Mouse (Mus musculus): Measurements from ENCODE around the gene Angptl4. TPM values are rescaled to one million over a fixed set of nuclear protein-coding genes. Genes with fewer than 3 reads are reported as not detected.

Angptl4 gene
- polyA plus RNA-seq, 1 experiment from 2014 or later = 47.0 TPM

Other genes with a start within 250 kb of the Angptl4 start
- 4.6 and 5.2 TPM in 2 replicates for gene Myo1f, start 226.1 kb downstream of the Angptl4 start, polyA plus RNA-seq (2015; fragmentation: Nextera tagmentation; extraction: Ambion mirVana)
- 36.6 and 40.6 TPM in 2 replicates for gene Zfp414, start 152.7 kb downstream of the Angptl4 start, polyA plus RNA-seq (2015; fragmentation: Nextera tagmentation; extraction: Ambion mirVana)
- 0.97 and 1.1 TPM in 2 replicates for gene Pram1, start 143.8 kb downstream of the Angptl4 start, polyA plus RNA-seq (2015; fragmentation: Nextera tagmentation; extraction: Ambion mirVana)
- gene Hnrnpm, start 95.0 kb downstream of the Angptl4 start, polyA plus RNA-seq (2015; fragmentation: Nextera tagmentation; extraction: Ambion mirVana) = 325 and 344 TPM in 2 replicates
- gene March2, start 63.2 kb downstream of the Angptl4 start, polyA plus RNA-seq (2015; fragmentation: Nextera tagmentation; extraction: Ambion mirVana) = 58.8 and 60.7 TPM in 2 replicates
- gene Rab11b, start 21.3 kb downstream of the Angptl4 start, polyA plus RNA-seq (2015; fragmentation: Nextera tagmentation; extraction: Ambion mirVana) = 281 and 306 TPM in 2 replicates
- gene Kank3, start 28.7 kb upstream of the Angptl4 start, polyA plus RNA-seq (2015; fragmentation: Nextera tagmentation; extraction: Ambion mirVana) = 68.0 and 77.8 TPM in 2 replicates
- gene Rps28, start 42.7 kb upstream of the Angptl4 start, polyA plus RNA-seq (2015; fragmentation: Nextera tagmentation; extraction: Ambion mirVana) = 885 and 959 TPM in 2 replicates
- gene Ndufa7, start 42.7 kb upstream of the Angptl4 start, polyA plus RNA-seq (2015; fragmentation: Nextera tagmentation; extraction: Ambion mirVana) = 425 and 461 TPM in 2 replicates
- gene Cd320, start 61.3 kb upstream of the Angptl4 start, polyA plus RNA-seq (2015; fragmentation: Nextera tagmentation; extraction: Ambion mirVana) = 69.4 and 74.0 TPM in 2 replicates
- gene Gm7029, start 92.0 kb upstream of the Angptl4 start, polyA plus RNA-seq (2015; fragmentation: Nextera tagmentation; extraction: Ambion mirVana) = not detected in 2 replicates
- gene Kifc1, start 108.8 kb upstream of the Angptl4 start, polyA plus RNA-seq (2015; fragmentation: Nextera tagmentation; extraction: Ambion mirVana) = 10.1 and 10.6 TPM in 2 replicates
- gene Platr17, start 123.3 kb upstream of the Angptl4 start, polyA plus RNA-seq (2015; fragmentation: Nextera tagmentation; extraction: Ambion mirVana) = 0.28 and 0.31 TPM in 2 replicates
- gene Daxx, start 127.6 kb upstream of the Angptl4 start, polyA plus RNA-seq (2015; fragmentation: Nextera tagmentation; extraction: Ambion mirVana) = 50.8 and 54.6 TPM in 2 replicates
- gene Tapbp, start 134.1 kb upstream of the Angptl4 start, polyA plus RNA-seq (2015; fragmentation: Nextera tagmentation; extraction: Ambion mirVana) = 45.3 and 52.6 TPM in 2 replicates
- 17.8 and 20.6 TPM in 2 replicates for gene Zbtb22, start 134.1 kb upstream of the Angptl4 start, polyA plus RNA-seq (2015; fragmentation: Nextera tagmentation; extraction: Ambion mirVana)
- 47.7 and 57.8 TPM in 2 replicates for gene Rgl2, start 147.7 kb upstream of the Angptl4 start, polyA plus RNA-seq (2015; fragmentation: Nextera tagmentation; extraction: Ambion mirVana)
- 137 and 153 TPM in 2 replicates for gene Pfdn6, start 158.5 kb upstream of the Angptl4 start, polyA plus RNA-seq (2015; fragmentation: Nextera tagmentation; extraction: Ambion mirVana)
- 33.1 and 34.2 TPM in 2 replicates for gene Wdr46, start 158.8 kb upstream of the Angptl4 start, polyA plus RNA-seq (2015; fragmentation: Nextera tagmentation; extraction: Ambion mirVana)
- 3.8 and 4.3 TPM in 2 replicates for gene B3galt4, start 169.7 kb upstream of the Angptl4 start, polyA plus RNA-seq (2015; fragmentation: Nextera tagmentation; extraction: Ambion mirVana)
- gene Vps52, start 174.0 kb upstream of the Angptl4 start, polyA plus RNA-seq (2015; fragmentation: Nextera tagmentation; extraction: Ambion mirVana) = 49.3 and 55.4 TPM in 2 replicates
- 1,650 and 1,822 TPM in 2 replicates for gene Rps18, start 174.2 kb upstream of the Angptl4 start, polyA plus RNA-seq (2015; fragmentation: Nextera tagmentation; extraction: Ambion mirVana)
- 49.7 and 69.2 TPM in 2 replicates for gene H2-K1, start 218.5 kb upstream of the Angptl4 start, polyA plus RNA-seq (2015; fragmentation: Nextera tagmentation; extraction: Ambion mirVana)
- gene Ring1, start 242.8 kb upstream of the Angptl4 start, polyA plus RNA-seq (2015; fragmentation: Nextera tagmentation; extraction: Ambion mirVana) = 20.9 and 23.2 TPM in 2 replicates
- gene H2-Ke6, start 246.2 kb upstream of the Angptl4 start, polyA plus RNA-seq (2015; fragmentation: Nextera tagmentation; extraction: Ambion mirVana) = 46.1 and 49.1 TPM in 2 replicates
- gene Slc39a7, start 249.9 kb upstream of the Angptl4 start, polyA plus RNA-seq (2015; fragmentation: Nextera tagmentation; extraction: Ambion mirVana) = 192 and 205 TPM in 2 replicates
- gene Rxrb, start 250.0 kb upstream of the Angptl4 start, polyA plus RNA-seq (2015; fragmentation: Nextera tagmentation; extraction: Ambion mirVana) = 47.5 and 56.0 TPM in 2 replicates